Mouse (Mus musculus) hindbrain, embryonic 15.5 days (tissue): ENCODE results near the gene Nudt21. TPM values are rescaled to one million over a fixed set of nuclear protein-coding genes. Genes with fewer than 3 reads are reported as not detected.
A peak's percentile ranks its signal among the peaks of the same experiment; 100 is the strongest.

Source experiments
- ATAC-seq: fragments of 200-750 bp; cut with Nextera tagmentation; 2 replicates; pipeline ENCODE4 v1.8.0; 2017; ENCODE audit warnings: low read depth, moderate number of reproducible peaks, moderate TSS enrichment; ENCODE audit not compliant: low FRiP score
- H3K27ac ChIP-seq: fragments of 300-500 bp; sonication (generic); replicated peaks from 2 replicates; pipeline ENCODE4 v1.5.1; 2015; ENCODE audit warnings: mild to moderate bottlenecking, inconsistent platforms
- H3K27me3 ChIP-seq: fragments of 300-500 bp; sonication (generic); 2 replicates; pipeline ENCODE4 v1.6.1; 2015; ENCODE audit warnings: control low read depth, inconsistent platforms
- H3K36me3 ChIP-seq: fragments of 300-500 bp; sonication (generic); 2 replicates; pipeline ENCODE4 v1.6.1; 2015; ENCODE audit warnings: control low read depth, inconsistent platforms
- H3K4me1 ChIP-seq: fragments of 300-500 bp; sonication (generic); replicated peaks from 2 replicates; pipeline ENCODE4 v1.6.1; 2015; ENCODE audit warnings: control low read depth, inconsistent platforms
- H3K4me2 ChIP-seq: fragments of 300-500 bp; sonication (generic); 2 replicates; pipeline ENCODE4 v1.6.1; 2015; ENCODE audit warnings: moderate library complexity, mild to moderate bottlenecking, inconsistent platforms
- H3K4me3 ChIP-seq: fragments of 300-500 bp; sonication (generic); 2 replicates; pipeline ENCODE4 v1.5.1; 2015; ENCODE audit warnings: mild to moderate bottlenecking, inconsistent platforms
- H3K9ac ChIP-seq: fragments of 300-500 bp; sonication (generic); 2 replicates; pipeline ENCODE4 v1.6.1; 2015; ENCODE audit warnings: inconsistent platforms
- H3K9me3 ChIP-seq: fragments of 300-500 bp; sonication (generic); 2 replicates; pipeline ENCODE4 v1.6.1; 2016; ENCODE audit warnings: control low read depth, inconsistent platforms
- WGBS: fragments of 180-500 bp; shearing (Covaris S2); methylation state at CpG from one replicate; pipeline ENCODE4 v1.1.7; 2015; 5-methylcytosine and 5-hydroxymethylcytosine counted together
- polyA plus RNA-seq: library from polyadenylated mRNA; unstranded; fragments of >200 nt; fragmentation: Nextera tagmentation; extraction: Ambion mirVana; gene quantifications from 2 replicates; pipeline ENCODE4 v1.2.1, GENCODE M21; 2015

Gene Nudt21
- polyA plus RNA-seq, 1 experiment from 2014 or later = 78.5 TPM

DNA sequence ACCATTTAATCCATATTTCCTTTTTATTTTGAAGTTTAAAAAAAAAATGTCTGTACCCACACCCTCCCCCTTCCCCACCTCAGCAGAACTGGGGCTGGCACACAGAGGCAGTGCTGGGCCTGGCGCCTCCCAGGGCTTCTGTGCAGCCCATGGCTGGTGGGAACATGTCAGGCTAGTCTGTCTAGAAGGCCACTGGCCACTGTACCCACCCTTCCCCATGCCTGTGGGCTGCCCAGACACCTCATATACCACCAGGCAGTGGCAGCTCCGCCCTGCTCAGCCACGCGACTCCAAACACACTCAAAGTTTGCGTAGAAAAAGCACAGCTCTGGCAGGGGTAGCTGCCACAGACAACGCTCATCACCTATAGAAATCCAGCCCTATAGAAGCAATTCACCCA, 68.5 kb downstream of the Nudt21 start:
- no peak overlapping the region for H3K4me3 ChIP-seq
- no peaks in the 10 kb centered on the region for H3K9me3 ChIP-seq
- peaks cover 73% of the 10 kb centered on the region for H3K36me3 ChIP-seq
- no peaks in the 10 kb centered on the region for H3K27me3 ChIP-seq
- 75% methylated on average over 6 of the region's 6 CpGs for WGBS
- no peak overlapping the region for H3K27ac ChIP-seq
- peak; percentile 17; the same call in 1 of the 2 replicates for ATAC-seq
- no peak overlapping the region for H3K9ac ChIP-seq
- no peak overlapping the region for H3K4me2 ChIP-seq
- no peaks in the 10 kb centered on the region for H3K4me1 ChIP-seq

Other genes starting within 250 kb of the Nudt21 start
- 225 and 267 TPM in 2 replicates for gene Gnao1, start 227.1 kb downstream of the Nudt21 start, polyA plus RNA-seq
- 76.0 and 84.9 TPM in 2 replicates for gene Amfr, start 24.2 kb downstream of the Nudt21 start, polyA plus RNA-seq
- gene Ogfod1, start 167 bp upstream of the Nudt21 start, polyA plus RNA-seq = 15.0 and 15.8 TPM in 2 replicates
- 20.1 and 20.8 TPM in 2 replicates for gene Bbs2, start 61.9 kb upstream of the Nudt21 start, polyA plus RNA-seq
- not detected in 2 replicates for gene Mt4, start 100.2 kb upstream of the Nudt21 start, polyA plus RNA-seq
- gene Mt3, start 115.6 kb upstream of the Nudt21 start, polyA plus RNA-seq = 211 and 230 TPM in 2 replicates
- gene Mt2, start 135.6 kb upstream of the Nudt21 start, polyA plus RNA-seq = 21.4 and 24.6 TPM in 2 replicates
- 89.2 and 96.5 TPM in 2 replicates for gene Mt1, start 142.1 kb upstream of the Nudt21 start, polyA plus RNA-seq
- gene Nup93, start 177.5 kb upstream of the Nudt21 start, polyA plus RNA-seq = 58.1 and 58.9 TPM in 2 replicates